Mouse (Mus musculus) neural tube, embryonic 13.5 days (tissue): ENCODE measurements around the gene Tph1. TPM values are rescaled to one million over a fixed set of nuclear protein-coding genes. Genes with fewer than 3 reads are reported as not detected.

ENCODE experiments used
- polyA plus RNA-seq: library from polyadenylated mRNA; unstranded; fragments of >200 nt; fragmentation: Nextera tagmentation; extraction: Ambion mirVana; gene quantifications from 2 replicates; pipeline ENCODE4 v1.2.1, GENCODE M21; 2015

The Tph1 gene
- polyA plus RNA-seq, 1 experiment from 2014 or later, result 0.60 TPM

Other genes with a start within 250 kb of the Tph1 start
- gene Sergef, start 32.7 kb downstream of the Tph1 start, polyA plus RNA-seq, result 30.7 and 34.0 TPM in 2 replicates
- gene Saal1, start 38.1 kb upstream of the Tph1 start, polyA plus RNA-seq, result 14.8 and 15.2 TPM in 2 replicates
- gene Saa3, start 43.2 kb upstream of the Tph1 start, polyA plus RNA-seq, result 0.21 and 1.3 TPM in 2 replicates
- not detected in 2 replicates for gene Saa4, start 60.1 kb upstream of the Tph1 start, polyA plus RNA-seq
- 0.24 and 0.55 TPM in 2 replicates for gene Saa1, start 70.4 kb upstream of the Tph1 start, polyA plus RNA-seq
- gene Saa2, start 79.3 kb upstream of the Tph1 start, polyA plus RNA-seq, result 1.1 TPM in 1 of 2 replicates, not detected in the other
- 16.4 TPM in 2 replicates for gene Hps5, start 123.5 kb upstream of the Tph1 start, polyA plus RNA-seq
- 38.2 and 44.4 TPM in 2 replicates for gene Gtf2h1, start 123.6 kb upstream of the Tph1 start, polyA plus RNA-seq
- gene Ldha, start 168.9 kb upstream of the Tph1 start, polyA plus RNA-seq, result 497 and 572 TPM in 2 replicates
- gene Ldhc, start 188.7 kb upstream of the Tph1 start, polyA plus RNA-seq, result 0.80 TPM in 1 of 2 replicates, not detected in the other
- 373 and 384 TPM in 2 replicates for gene Tsg101, start 247.4 kb upstream of the Tph1 start, polyA plus RNA-seq